Mouse (Mus musculus): ENCODE data around the gene Ripor2.

DNA sequence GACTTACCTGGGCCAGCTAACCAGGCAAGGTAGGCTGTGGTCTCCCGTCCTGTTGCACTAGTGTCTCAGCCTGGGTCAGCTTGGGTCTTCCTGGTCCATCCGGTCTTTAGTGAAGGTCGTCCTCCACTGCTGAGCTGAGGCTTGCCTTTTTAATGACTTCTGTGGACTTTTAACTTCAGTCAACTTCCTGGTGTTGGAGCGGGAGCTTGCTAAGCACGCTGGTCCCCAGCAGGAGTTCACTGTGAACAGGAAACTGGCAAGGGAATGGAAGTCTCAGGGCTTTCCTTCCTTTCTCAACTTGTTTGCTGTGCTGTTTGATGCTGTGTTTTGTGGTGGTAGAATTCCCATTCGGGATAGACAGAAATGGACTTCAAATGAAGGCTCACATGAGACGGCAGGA, 135.7 kb downstream of the Ripor2 start:
- TF ChIP-seq EP300 (IDR thresholded peaks at IDR 0.05; ENCODE audit: low read depth) (no peak), CTCF (IDR thresholded peaks at IDR 0.05; ENCODE audit: low read depth) (no peak)
